Mouse (Mus musculus) liver, postnatal 0 days (tissue): ENCODE data around the gene Eml1.

Source experiments
- CTCF ChIP-seq: sonication (generic); IDR thresholded peaks from 2 replicates; pipeline ENCODE4 v1.5.1; 2016; ENCODE audit warnings: antibody characterized with exemption, low read depth
- EP300 ChIP-seq: IDR thresholded peaks from 2 replicates; pipeline ENCODE4 v1.6.1; 2016; ENCODE audit warnings: antibody characterized with exemption, low read depth, mild to moderate bottlenecking

- TF ChIP-seq CTCF: 0 out of 2 replicates have a peak, but pooled peaks have one; percentile 8
- no peak for TF ChIP-seq EP300
Measured at GRCm38 (mm10) chr12:108444166-108445115, 73.7 kb downstream of the Eml1 start.
